Mouse (Mus musculus) neural tube, embryonic 12.5 days (tissue): ENCODE measurements around the gene Vgll4. TPM values are rescaled to one million over a fixed set of nuclear protein-coding genes. Genes with fewer than 3 reads are reported as not detected.

Source experiments
- ATAC-seq: fragments of 200-750 bp; cut with Nextera tagmentation; 2 replicates; pipeline ENCODE4 v1.8.0; 2017; ENCODE audit warnings: low read depth, mild to moderate bottlenecking, moderate TSS enrichment, moderate library complexity; ENCODE audit not compliant: low FRiP score
- H3K27ac ChIP-seq: fragments of 300-500 bp; sonication (generic); 2 replicates; pipeline ENCODE4 v1.5.1; 2016
- H3K27me3 ChIP-seq: fragments of 300-500 bp; sonication (generic); replicated peaks from 2 replicates; pipeline ENCODE4 v1.6.1; 2016; ENCODE audit warnings: mild to moderate bottlenecking
- H3K36me3 ChIP-seq: fragments of 300-500 bp; sonication (generic); 2 replicates; pipeline ENCODE4 v1.6.1; 2016; ENCODE audit warnings: mild to moderate bottlenecking
- H3K4me1 ChIP-seq: fragments of 300-500 bp; sonication (generic); 2 replicates; pipeline ENCODE4 v1.6.1; 2016
- H3K4me2 ChIP-seq: fragments of 300-500 bp; sonication (generic); replicated peaks from 2 replicates; pipeline ENCODE4 v1.6.1; 2016; ENCODE audit warnings: mild to moderate bottlenecking
- H3K4me3 ChIP-seq: fragments of 300-500 bp; sonication (generic); 2 replicates; pipeline ENCODE4 v1.5.1; 2016
- H3K9ac ChIP-seq: fragments of 300-500 bp; sonication (generic); 2 replicates; pipeline ENCODE4 v1.6.1; 2016; ENCODE audit warnings: mild to moderate bottlenecking
- H3K9me3 ChIP-seq: fragments of 300-500 bp; sonication (generic); 2 replicates; pipeline ENCODE4 v1.6.1; 2016; ENCODE audit warnings: mild to moderate bottlenecking
- WGBS: fragments of 180-500 bp; shearing (Covaris S2); methylation state at CpG from one replicate; pipeline ENCODE4 v1.1.7; 2016; 5-methylcytosine and 5-hydroxymethylcytosine counted together
- polyA plus RNA-seq: library from polyadenylated mRNA; unstranded; fragments of >200 nt; fragmentation: Nextera tagmentation; extraction: Ambion mirVana; gene quantifications from 2 replicates; pipeline ENCODE4 v1.2.1, GENCODE M21; 2016

Vgll4 gene
- polyA plus RNA-seq, 1 experiment from 2014 or later: 81.7 TPM

DNA sequence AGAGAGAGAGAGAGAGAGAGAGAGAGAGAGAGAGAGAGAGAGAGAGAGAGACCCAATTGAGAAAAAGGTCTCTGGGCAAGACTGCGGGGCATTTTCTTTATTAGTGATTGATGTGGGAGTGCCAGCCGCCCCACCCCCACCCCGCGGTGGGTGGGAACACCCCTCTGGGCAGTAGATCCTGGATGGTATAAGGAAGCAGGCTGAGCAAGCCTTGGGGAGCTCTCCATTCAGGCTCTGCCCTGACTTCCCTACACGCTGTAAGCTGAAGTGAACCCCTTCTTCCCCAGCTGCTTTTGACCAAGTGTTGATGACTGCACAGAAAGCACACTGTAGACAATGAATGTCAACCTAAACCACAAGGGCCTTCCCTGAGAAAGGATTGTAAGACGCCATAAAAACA is 592 bp upstream of the Vgll4 start:
- Histone ChIP-seq H3K27me3 (peaks cover 23% of the 10 kb centered on the region), H3K9me3 (no peaks in the 10 kb centered on the region), H3K36me3 (no peaks in the 10 kb centered on the region), H3K27ac (no peak overlapping the region), H3K4me2 (peak overlapping the region; percentile 100), H3K4me1 (peaks cover 13% of the 10 kb centered on the region), H3K4me3 (no peak overlapping the region), H3K9ac (no peak overlapping the region)
- ATAC-seq: no peak
- WGBS: 18% methylated on average over 6 of the region's 6 CpGs

DNA sequence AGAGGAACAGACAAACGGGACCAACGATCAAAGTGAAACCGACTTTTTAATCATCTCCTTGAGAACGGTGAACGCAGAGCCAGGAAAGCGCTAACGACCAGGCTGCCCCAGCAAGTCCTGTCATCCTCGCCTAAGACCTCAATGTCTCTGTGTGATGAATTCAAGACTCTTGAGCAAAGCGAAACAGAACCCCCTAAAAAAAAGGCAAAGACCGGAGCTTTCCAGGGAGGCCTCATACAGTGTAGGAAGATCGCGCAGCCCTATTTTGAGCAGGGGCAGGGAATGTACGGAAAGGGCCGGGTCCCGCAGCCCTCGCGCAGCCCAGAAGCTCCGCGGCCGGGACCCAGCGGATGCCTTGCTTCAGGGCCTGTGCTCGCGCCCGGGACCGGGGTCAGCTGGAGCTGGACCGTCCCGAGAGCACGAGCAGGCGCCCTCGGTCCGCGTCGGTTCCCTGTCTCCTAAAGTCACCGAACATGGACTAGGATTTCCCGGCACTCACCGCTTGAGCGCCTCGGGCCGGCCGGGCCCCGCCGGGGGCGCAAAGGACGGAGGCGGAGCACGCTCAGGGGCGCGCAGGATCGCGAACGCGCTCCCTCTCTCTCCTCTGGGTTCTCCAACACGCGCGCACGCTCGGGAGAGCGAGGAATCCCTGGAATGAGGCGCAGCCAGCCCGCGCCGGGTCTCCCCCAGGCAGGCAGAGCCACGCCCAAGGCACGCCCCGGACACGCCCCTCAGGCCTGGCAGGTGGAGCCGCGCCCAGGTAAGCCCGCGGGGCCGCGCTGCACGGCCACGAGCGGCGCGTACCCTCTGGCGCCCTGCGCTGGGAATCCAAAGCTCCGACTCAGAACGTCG is 1.2 kb downstream of the Vgll4 start:
- Histone ChIP-seq H3K27me3 (peaks cover 23% of the 10 kb centered on the region), H3K4me1 (peaks cover 13% of the 10 kb centered on the region), H3K36me3 (no peaks in the 10 kb centered on the region), H3K27ac (no peak overlapping the region), H3K4me2 (peak overlapping the region; percentile 100), H3K9ac (peak overlapping the region; percentile 63), H3K9me3 (no peaks in the 10 kb centered on the region), H3K4me3 (peak overlapping the region; percentile 67)
- under 1% methylated on average over 82 of the region's 82 CpGs for WGBS
- peak; percentile 54 for ATAC-seq

DNA sequence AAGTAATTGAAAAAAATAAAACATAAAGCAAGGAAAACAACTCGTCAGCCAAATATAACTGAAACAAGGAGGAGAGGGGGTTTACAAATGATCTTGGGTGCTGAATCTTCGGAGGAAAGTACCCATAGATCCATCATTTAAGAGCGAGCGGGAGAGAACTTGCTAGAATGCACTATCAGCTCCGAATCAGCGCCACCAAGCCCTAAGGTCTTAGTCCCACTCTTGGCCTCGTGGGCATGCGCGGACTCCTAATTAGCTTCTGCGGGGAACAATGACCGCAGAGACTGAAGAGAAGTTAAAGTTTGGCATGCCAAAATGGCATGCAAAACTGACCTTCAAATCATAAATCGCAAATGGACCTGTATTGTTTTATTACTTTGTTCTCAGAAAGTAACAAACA is 2.2 kb downstream of the Vgll4 start:
- H3K4me3 ChIP-seq: 0 out of 2 replicates have a peak overlapping the region, but pooled peaks have one; percentile 2

DNA sequence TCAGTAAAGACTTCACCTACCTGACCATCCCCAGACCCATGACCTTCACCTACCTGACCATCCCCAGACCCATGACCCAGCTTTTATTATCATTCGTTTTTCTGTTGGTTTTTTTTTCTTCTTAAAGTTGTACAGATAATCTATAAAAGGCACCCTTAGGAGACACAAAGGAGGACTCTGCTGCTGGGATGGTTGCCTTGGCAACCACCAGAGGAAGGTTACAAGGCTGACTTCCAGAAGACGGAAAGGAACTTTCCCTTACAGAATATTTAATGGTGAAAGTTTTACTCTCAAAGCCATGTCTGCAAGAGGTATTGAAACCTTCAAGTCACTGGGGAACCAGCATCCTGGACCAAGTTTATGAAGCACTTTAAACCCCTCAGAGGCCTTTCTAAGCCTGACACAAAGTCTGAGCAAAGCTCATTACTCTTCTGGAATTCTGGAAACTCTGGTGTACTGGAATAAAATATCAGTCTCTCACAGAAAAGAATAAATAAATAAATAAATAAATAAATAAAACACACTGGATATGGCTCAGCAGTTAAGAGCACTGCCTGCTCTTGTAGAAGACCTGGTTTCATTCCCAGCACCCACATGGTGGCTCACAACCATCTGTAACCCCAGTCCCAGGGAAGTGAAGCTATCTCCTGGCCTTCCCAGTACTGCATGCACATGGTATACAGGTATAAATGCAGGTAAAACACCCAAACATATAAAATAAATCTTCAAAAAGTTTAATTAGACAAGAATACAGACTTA is 3.2 kb downstream of the Vgll4 start:
- H3K4me2 ChIP-seq: no peak overlapping the region
- no peak overlapping the region for H3K9ac ChIP-seq
- H3K36me3 ChIP-seq: no peaks in the 10 kb centered on the region
- H3K27ac ChIP-seq: no peak overlapping the region
- peaks cover 13% of the 10 kb centered on the region for H3K4me1 ChIP-seq
- H3K4me3 ChIP-seq: no peak overlapping the region
- no peaks in the 10 kb centered on the region for H3K9me3 ChIP-seq
- no peak for ATAC-seq
- WGBS: 42% methylated on average over 2 of the region's 2 CpGs
- peaks cover 23% of the 10 kb centered on the region for H3K27me3 ChIP-seq

More for the DNA sequence above, 2.2 kb downstream of the Vgll4 start:
- Histone ChIP-seq H3K27me3 (peaks cover 23% of the 10 kb centered on the region), H3K4me2 (peak overlapping the region; percentile 100), H3K36me3 (no peaks in the 10 kb centered on the region), H3K9ac (no peak overlapping the region), H3K4me1 (peaks cover 13% of the 10 kb centered on the region), H3K27ac (no peak overlapping the region), H3K9me3 (no peaks in the 10 kb centered on the region)
- WGBS: 37% methylated on average over 12 of the region's 12 CpGs
- no peak for ATAC-seq

DNA sequence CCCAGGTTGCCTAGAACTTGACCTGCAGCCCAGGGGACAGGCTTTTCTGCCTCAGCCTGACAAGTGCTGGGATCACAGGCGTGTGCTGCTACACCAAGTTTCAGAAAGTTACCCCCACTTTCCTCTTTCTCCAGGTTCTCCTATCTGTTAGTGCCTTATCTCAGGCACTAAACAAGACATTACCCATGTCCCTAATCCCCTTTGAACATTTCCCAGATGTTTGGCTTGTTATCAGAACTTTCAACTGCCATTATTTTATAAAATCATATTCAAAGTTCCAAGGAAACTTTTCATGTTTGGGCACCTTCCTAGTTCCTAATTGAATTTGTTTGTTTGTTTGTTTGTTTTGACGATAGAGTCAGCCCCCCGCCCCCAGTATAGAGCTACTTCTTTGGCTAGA is 4.0 kb downstream of the Vgll4 start:
- Histone ChIP-seq H3K4me2 (no peak overlapping the region), H3K27me3 (peaks cover 23% of the 10 kb centered on the region), H3K9me3 (no peaks in the 10 kb centered on the region), H3K4me3 (no peak overlapping the region), H3K36me3 (no peaks in the 10 kb centered on the region), H3K27ac (no peak overlapping the region), H3K4me1 (peaks cover 13% of the 10 kb centered on the region), H3K9ac (no peak overlapping the region)
- no peak for ATAC-seq
- 80% methylated on average over 3 of the region's 3 CpGs for WGBS

DNA sequence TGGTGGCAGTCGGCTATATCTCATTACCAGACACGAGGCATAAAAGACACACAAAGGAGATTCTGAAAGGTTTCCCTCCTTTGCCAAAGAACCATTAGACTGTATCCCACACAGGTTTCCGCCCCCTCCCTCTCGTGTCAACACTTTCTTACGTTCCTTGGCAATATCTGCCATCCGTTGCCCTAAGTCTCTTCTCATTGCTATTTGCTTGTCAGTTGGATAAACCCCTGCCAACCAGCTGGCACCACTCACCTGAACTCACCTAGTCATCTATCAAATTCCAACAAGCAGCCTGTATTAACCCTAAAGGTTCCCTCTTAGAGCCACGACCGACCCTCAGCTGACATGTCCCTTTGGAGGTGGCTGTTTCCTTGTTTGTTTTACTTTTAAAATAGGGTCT is 4.4 kb downstream of the Vgll4 start:
- Histone ChIP-seq H3K4me1 (peaks cover 13% of the 10 kb centered on the region), H3K4me2 (no peak overlapping the region), H3K9me3 (no peaks in the 10 kb centered on the region), H3K27me3 (peaks cover 21% of the 10 kb centered on the region), H3K9ac (no peak overlapping the region), H3K36me3 (no peaks in the 10 kb centered on the region), H3K4me3 (no peak overlapping the region), H3K27ac (no peak overlapping the region)
- WGBS: 82% methylated on average over 8 of the region's 8 CpGs
- ATAC-seq: no peak

DNA sequence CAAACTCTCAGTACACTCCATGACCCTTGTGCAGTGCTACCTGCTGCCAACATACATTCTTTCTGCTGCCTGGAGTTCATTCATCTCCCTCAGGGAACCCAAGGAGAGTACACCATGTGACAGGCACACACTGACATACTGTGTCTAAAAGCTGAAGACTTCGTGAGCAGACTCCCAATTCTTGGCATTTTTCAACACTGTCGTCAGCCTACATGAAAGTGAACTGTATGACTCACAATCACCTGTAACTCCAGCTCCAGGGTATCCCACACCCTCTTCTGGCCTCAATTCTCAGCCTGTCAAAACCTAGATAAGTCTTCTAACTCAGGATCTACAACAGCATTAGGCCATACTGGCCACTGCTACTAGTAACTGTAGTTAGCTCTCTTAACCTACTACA is 5.6 kb downstream of the Vgll4 start:
- no peaks in the 10 kb centered on the region for H3K36me3 ChIP-seq
- H3K27me3 ChIP-seq: peaks cover 16% of the 10 kb centered on the region

DNA sequence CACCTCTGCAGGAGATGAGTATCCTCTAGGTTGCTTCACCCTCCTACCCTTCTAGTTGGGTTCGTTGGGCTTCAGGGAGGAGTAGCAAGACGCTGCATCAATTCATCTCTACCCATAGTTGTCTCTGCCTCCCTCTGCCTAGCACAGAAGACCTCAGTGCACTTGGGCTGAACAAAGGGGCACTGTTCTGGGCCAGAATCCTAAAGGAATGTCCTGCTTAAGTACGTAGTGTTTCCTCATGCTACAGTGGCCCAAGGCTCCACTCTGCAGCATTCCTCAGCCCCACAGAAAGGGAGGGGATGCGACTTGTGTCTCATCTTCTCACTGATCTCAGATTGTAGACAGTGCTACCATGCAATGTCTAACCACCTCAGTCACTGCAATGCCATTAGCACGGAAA is 6.2 kb downstream of the Vgll4 start:
- Histone ChIP-seq H3K4me2 (no peak overlapping the region), H3K27me3 (peaks cover 10% of the 10 kb centered on the region), H3K4me1 (no peaks in the 10 kb centered on the region), H3K9ac (no peak overlapping the region), H3K27ac (no peak overlapping the region), H3K4me3 (no peak overlapping the region), H3K36me3 (no peaks in the 10 kb centered on the region), H3K9me3 (no peaks in the 10 kb centered on the region)
- WGBS: 69% methylated on average over 5 of the region's 5 CpGs
- no peak for ATAC-seq

More for the DNA sequence above, 5.6 kb downstream of the Vgll4 start:
- H3K4me2 ChIP-seq: no peak overlapping the region
- H3K27ac ChIP-seq: no peak overlapping the region
- no peak overlapping the region for H3K4me3 ChIP-seq
- WGBS: 84% methylated on average over 2 of the region's 2 CpGs
- H3K9me3 ChIP-seq: no peaks in the 10 kb centered on the region
- no peak for ATAC-seq
- H3K9ac ChIP-seq: no peak overlapping the region
- peaks cover 4% of the 10 kb centered on the region; the same call in 1 of the 2 replicates for H3K4me1 ChIP-seq

DNA sequence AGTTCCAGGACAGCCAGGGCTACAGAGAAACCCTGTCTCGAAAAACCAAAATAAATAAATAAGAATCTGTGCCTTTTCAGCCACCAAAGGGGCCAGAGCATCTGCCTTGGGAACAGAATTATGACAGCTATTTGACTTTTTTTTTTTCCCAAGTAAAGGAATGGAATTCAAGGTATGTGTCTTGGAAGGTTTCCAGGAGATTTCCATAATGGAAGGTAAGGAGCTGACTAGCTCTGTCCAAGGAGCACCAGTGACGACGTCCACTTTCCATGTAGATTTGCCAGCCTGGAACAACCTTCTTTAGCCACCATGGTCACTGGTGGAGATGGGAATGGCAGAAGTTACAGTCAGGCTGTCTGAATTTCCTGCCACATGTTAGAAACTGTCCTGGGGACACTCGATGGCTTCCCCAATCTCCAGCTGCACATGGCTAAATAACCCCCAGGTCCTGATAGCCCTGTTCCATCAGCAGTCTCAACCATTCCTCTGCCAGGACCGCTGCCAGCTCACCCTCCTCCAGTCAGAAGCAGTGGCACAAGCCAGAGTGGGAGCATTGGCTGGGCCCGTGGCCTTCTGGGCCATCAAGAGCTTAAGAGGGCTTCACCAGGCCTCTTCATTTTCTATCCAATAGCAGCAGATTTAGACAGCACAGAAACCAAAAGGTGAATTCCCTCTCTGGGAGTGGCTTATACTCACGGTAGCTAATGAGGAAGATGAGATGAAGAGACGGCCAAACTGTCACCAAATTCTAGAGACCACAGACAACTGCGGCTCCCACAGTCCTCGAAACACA is 8.3 kb downstream of the Vgll4 start:
- H3K36me3 ChIP-seq: no peaks in the 10 kb centered on the region
- no peaks in the 10 kb centered on the region for H3K4me1 ChIP-seq
- no peak for ATAC-seq
- H3K4me3 ChIP-seq: no peak overlapping the region
- no peaks in the 10 kb centered on the region for H3K9me3 ChIP-seq
- no peak overlapping the region for H3K4me2 ChIP-seq
- WGBS: 85% methylated on average over 10 of the region's 10 CpGs
- no peak overlapping the region for H3K27ac ChIP-seq
- no peaks in the 10 kb centered on the region for H3K27me3 ChIP-seq
- no peak overlapping the region for H3K9ac ChIP-seq

DNA sequence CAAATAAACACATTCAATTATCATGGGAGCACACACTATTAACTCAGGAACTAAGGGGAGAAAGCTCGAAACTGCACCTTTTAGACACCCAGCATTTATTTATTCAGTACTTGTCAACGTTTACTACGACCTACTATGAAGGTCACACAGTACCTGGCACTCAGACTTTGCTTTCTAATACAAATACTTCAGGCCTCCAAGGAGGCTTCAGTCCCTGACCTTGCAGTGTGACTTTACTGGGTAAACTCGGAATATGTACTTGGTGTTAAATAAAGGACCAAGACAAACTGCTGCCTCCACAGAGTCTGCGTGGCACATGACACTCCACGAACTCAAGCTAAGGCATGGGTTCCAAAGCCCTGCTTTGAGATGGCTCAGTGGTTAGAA is 10.8 kb downstream of the Vgll4 start:
- Histone ChIP-seq H3K4me1 (no peaks in the 10 kb centered on the region), H3K27ac (no peak overlapping the region), H3K9me3 (no peaks in the 10 kb centered on the region), H3K4me2 (no peak overlapping the region), H3K9ac (no peak overlapping the region), H3K4me3 (no peak overlapping the region), H3K36me3 (no peaks in the 10 kb centered on the region), H3K27me3 (no peaks in the 10 kb centered on the region)
- ATAC-seq: no peak
- 87% methylated on average over 6 of the region's 6 CpGs for WGBS

DNA sequence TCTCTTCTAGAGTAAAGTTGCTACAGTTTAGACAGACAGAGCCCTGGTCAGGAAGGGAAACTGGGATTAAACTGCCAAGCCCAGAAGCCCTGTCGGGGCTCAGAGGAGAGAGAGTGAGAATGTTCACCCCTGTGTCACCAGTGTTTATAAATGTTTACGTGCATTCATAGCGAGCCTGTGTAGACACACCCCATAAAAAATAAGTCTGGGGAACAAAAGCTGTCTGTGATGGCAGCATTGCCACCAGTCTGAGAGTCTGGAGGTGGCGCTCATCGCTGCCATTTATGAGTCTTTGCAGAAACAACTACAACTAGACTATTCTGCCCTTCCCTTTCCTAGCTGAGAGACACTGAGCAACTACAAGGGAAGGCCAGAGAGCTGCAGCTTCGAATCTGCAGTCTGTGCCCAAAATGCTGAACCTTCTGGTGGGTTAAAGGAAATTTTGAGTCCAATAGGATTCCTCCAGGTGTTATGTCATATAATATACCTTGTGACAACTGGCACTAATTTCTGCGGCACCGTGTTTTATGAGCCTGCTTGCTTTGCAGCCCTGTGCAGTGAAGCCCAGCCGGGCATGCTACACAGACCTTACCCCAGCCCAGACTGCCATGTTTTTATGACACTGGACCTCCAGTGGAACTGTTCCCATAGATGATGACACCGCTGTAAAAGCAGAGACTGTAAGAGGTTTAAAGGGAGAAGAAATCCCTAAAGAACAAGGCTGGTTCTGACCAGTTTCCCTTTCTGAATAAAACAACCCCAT is 11.4 kb downstream of the Vgll4 start:
- no peaks in the 10 kb centered on the region for H3K27me3 ChIP-seq
- no peak overlapping the region for H3K4me2 ChIP-seq
- no peak overlapping the region for H3K4me3 ChIP-seq
- ATAC-seq: no peak
- no peaks in the 10 kb centered on the region for H3K36me3 ChIP-seq
- no peaks in the 10 kb centered on the region for H3K4me1 ChIP-seq
- H3K9me3 ChIP-seq: no peaks in the 10 kb centered on the region
- 67% methylated on average over 10 of the region's 10 CpGs for WGBS
- H3K9ac ChIP-seq: no peak overlapping the region
- no peak overlapping the region for H3K27ac ChIP-seq
